Mouse (Mus musculus) embryo, embryonic 11 days (tissue): ENCODE measurements around the gene Rpl37.

Source experiments
- DNase-seq: peaks from one replicate; pipeline ENCODE4 v3.0.0-alpha.2; 2015

Rpl37 gene

DNA sequence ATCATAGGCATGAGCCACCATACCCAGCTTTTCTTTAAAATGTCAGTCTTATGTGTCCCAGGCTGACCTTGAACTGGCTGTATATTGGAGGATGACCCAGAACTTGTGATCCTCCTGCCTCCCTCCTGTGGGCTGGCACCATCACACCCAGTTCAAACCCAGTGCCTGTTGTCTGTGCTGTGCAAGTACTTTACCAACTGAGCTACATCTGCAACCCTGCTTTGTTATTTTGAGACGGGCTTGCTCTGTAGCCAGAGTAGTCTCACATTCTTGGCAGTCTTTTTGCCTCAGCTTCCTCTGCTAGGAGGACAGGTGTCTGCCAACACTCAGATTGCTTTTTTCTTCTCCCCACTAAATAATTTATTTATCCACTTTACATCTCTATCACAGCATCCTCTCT lies 40.9 kb downstream of the Rpl37 start:
- no peak for DNase-seq

DNA sequence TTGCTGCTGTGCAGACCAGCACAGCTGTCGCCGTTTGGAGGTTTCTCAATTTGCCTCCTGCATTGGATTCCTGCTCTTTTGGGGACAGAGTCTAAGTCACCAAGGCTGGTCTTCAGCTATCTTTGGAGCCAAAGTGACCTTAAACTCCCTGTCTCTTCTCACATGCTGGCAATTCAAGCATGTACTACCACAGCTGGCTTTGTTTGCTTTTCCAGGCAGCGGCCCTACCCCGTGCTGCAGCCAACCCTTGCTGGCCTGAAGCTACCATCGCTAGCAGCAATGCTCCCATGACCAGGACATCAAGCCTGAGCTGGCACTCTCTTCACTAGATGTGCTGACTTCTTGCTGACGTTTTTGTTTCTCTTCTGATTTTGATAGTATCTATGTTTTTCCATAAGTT lies 42.4 kb downstream of the Rpl37 start:
- no peak for DNase-seq

DNA sequence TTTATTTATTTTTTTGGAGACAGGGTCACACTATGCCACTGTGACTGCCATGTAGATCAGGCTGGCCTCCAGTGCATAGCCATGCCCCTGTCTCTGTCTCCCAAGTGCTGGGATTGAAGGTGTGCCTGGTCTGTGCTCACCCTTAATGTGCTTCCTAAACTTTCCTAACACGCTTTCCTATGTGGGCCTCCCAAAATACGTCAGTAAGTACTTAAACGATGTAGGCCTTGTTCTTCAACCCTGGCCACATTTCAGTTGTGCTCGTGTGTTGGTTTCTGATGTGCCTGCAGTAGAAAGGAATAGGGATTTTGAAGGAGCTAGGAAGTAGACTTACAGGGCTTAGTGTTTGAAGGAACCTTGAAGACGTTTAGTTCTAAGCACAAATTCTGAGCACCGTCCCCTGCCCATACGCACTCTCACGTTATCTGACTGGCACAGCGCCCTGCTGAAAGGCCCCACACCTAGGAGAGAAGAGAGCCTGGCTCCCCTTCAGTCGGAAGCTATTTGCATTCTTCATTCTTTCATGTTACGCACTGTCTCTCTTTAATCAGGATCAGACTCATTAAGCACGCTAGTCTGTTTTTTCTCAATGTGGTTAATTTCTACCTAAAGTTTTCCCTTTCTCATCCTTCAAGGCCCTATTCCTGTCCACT lies 48.8 kb downstream of the Rpl37 start:
- DNase-seq = no peak
